Mouse (Mus musculus): ENCODE measurements around the gene Cbr2.

DNA sequence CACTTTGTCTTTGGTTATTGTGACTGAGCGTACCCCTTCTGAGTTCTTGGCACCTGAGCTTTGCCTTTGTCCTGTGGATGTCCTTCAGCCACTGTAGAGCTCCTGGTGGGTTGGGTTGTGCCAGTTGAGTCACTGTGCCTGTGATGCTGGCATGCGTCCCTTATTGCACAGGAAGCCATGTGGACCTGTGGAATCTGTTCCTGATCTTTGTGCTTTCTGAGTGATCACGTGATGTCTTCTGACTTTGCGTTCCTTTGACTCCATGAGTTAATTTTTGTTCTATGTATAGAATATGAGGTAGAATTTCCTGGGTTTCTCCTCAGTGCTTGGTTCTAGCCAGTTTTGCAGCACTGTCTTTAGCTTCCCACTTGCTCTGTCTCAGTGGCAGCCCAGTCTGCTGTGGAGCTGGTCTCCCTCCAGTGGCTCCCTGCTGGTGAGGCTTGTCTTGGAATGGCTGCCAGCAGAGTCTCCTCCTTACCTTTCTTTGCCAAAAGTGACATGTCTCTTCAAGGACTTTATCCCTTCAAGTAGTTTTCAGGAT is 39.4 kb downstream of the Cbr2 start:
- TF ChIP-seq CTCF (IDR thresholded peaks at IDR 0.05; ENCODE audit: low read depth, low read length) (no peak), POLR2A (IDR thresholded peaks at IDR 0.05; ENCODE audit: insufficient read depth, low read length) (no peak)
